Mouse (Mus musculus): Measurements from ENCODE around the gene Clic3.

- no peak for TF ChIP-seq ZC3H11A (IDR thresholded peaks at IDR 0.05; ENCODE audit: low read depth, low read length)
- TF ChIP-seq POLR2AphosphoS5 (IDR thresholded peaks at IDR 0.05; ENCODE audit: borderline replicate concordance, low read depth, low read length) = no peak
- TF ChIP-seq CTCF (IDR thresholded peaks at IDR 0.05 in 2 of 3, conservative IDR thresholded peaks at IDR 0.05 in 1 of 3; ENCODE audit: control insufficient read depth in 1 of 3, insufficient read depth in 1 of 3, low read depth in 2 of 3, low read length in 3 of 3, poor library complexity in 1 of 3, severe bottlenecking in 1 of 3) = no peak
- no peak for TF ChIP-seq EP300 (IDR thresholded peaks at IDR 0.05; ENCODE audit: low read depth in 1 of 2, low read length in 2 of 2)
- TF ChIP-seq MAFK (IDR thresholded peaks at IDR 0.05; ENCODE audit: borderline replicate concordance, low read depth, low read length) = no peak
- TF ChIP-seq POLR2A (IDR thresholded peaks at IDR 0.05; ENCODE audit: control insufficient read depth in 1 of 2, insufficient read depth in 1 of 2, low read depth in 1 of 2, low read length in 2 of 2, poor library complexity in 1 of 2) = no peak
- no peak for TF ChIP-seq KAT2A (conservative IDR thresholded peaks at IDR 0.05; ENCODE audit: low read depth, low read length)
- no peak for TF ChIP-seq GATA1 (IDR thresholded peaks at IDR 0.05; ENCODE audit: low read depth, low read length)
- TF ChIP-seq ZNF384 (IDR thresholded peaks at IDR 0.05; ENCODE audit: low read depth, low read length) = no peak
- no peak for TF ChIP-seq ETS1 (IDR thresholded peaks at IDR 0.05; ENCODE audit: low read depth, low read length)
- TF ChIP-seq RAD21 (IDR thresholded peaks at IDR 0.05; ENCODE audit: low read depth, low read length) = no peak
Measured at GRCm38 (mm10) chr2:25458911-25459310, 2.3 kb downstream of the Clic3 start.
